Mouse (Mus musculus) embryonic stem cell, embryonic (primary cell): ENCODE data around the gene Washc4.

Experiments
- CTCF ChIA-PET, 4 experiments: fragments of 300-600 bp in 2 of 4; fragments of 350-600 bp in 2 of 4; sonication (Branson Sonifier 250); formaldehyde crosslinking; loops; one replicate each; lab custom pipeline; 2022; ENCODE audit warnings: inconsistent platforms in 2 of 4; lab: Charles Lee
- POLR2A ChIA-PET, 4 experiments: fragments of 300-600 bp in 2 of 4; fragments of 350-600 bp in 2 of 4; sonication (Branson Sonifier 250); formaldehyde crosslinking; loops; one replicate each; lab custom pipeline; 2022; ENCODE audit warnings: antibody characterized with exemption in 4 of 4, inconsistent platforms in 1 of 4; lab: Charles Lee

Gene Washc4

DNA sequence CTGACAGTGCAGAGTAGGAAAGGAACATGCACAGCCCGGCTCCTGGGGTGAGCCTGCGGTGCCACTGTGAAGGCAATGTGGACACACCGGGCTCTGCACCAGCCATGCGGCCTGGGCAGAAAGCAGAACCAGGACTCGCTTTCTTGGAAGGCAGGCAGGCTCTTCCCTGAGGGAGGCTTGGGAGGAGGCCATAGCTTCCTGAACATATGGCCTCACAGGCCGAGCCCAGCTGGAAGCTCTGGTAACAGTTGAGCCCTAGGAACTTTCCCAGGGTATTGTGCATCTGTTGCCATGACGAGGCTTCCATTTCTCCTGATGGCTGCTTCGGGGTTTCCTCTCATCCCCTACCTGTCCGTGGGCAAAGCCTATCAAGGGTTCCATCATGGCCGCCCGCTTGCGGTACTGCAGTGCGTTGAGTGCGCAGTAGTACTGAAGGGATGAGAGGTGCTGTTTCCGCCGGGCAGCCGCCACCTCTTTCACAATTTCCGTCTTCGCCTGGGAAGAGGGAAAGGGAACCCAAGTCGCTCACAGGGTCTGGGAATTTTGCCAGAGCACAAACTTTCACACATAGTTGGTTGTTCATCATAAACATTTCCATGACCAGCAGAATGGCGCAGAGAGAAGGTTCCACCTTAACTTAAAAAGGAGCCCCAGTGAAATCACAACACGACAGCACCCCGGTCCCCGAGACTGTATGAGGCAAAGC lies 77.0 kb downstream of the Washc4 start:
- ChIA-PET POLR2A (interaction anchor here in 2 of 4 experiments (0.6 to 2.9 kb wide), 4 partner anchors 8 to 616 kb away, joined by 3 to 13 read pairs (median 4); no protein-coding TSS in a partner anchor), CTCF (interaction anchor here in 2 of 4 experiments (0.5 to 1.0 kb wide), 2 partner anchors 156 to 583 kb away, joined by 5 to 10 read pairs; no protein-coding TSS in a partner anchor)

DNA sequence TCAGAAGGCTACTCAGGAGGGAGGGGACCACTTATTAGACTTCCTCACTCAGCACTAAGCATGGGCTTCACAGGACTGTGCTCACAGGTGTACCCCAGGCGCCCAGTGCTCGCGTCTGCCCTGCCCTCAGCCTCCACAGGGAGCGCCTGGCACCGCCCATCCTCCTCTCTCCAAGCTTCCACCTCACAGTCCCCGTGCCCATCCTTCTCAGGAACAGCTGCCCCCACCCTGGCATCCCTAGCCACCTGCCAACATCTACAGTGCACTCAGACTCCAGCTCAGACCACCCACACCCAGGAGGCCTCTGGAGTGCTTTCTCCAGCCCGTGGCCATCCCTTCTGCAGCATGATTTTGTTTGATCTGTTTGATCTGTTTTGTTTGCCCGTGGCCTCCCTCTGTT lies 80.5 kb downstream of the Washc4 start:
- CTCF ChIA-PET: no interaction called here
- POLR2A ChIA-PET: no interaction called here

DNA sequence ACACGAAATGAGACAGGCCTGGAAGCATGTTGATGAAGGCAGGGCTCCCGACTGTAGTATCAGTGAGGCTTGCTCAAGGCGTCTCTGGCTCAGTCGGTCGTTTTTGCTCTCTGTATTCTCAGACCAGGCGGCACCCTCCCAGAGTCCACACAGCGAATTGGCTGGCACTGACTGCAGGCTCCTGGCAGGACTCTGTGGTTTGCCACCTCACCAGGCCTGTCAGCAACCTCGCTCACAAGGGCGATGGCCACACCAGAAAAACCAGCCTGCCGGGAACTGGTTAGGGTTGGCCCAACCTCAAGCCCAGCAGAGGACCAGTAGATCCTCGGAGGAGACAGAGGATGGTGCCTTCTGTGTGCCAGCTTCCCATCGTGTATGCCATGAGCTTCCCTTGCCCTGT lies 81.3 kb downstream of the Washc4 start:
- POLR2A ChIA-PET: interaction anchor here in 1 of 4 experiments (0.7 kb wide), 1 partner anchor 1352 kb away, joined by 3 read pairs; no protein-coding TSS in a partner anchor
- CTCF ChIA-PET: no interaction called here

DNA sequence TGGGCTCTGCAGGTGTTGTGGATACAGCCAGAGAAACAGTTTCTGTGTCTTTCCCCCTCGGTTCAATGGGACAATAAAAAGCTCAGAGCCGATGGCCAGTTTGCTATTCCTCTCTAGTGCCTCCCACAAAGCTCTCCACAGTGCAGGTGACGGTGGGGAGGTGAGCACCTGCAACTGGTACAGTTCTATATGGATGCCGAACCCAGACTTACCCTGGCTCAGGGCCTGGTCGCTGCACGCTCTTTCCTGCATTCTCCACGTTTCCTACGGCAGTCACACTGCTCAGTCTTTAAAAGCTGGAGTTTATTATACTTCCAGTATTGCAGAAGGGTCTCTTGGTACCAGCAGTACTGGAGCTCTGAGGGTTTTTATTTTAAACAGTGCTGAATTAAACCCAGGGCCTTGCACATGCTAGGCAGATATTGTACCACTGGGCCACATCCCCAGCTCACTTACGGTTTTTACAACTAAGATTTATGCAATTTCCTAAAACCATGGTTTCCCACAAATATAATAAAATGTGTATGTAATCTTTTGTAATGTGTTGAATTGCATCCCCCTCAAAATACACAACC lies 83.6 kb downstream of the Washc4 start:
- CTCF ChIA-PET: interaction anchor here in 1 of 4 experiments (0.5 to 0.7 kb wide), 2 partner anchors 10 to 149 kb away, joined by 3 to 10 read pairs; no protein-coding TSS in a partner anchor
- POLR2A ChIA-PET: interaction anchor here in 1 of 4 experiments (1.2 kb wide), 1 partner anchor 10 kb away, joined by 3 read pairs; no protein-coding TSS in a partner anchor

DNA sequence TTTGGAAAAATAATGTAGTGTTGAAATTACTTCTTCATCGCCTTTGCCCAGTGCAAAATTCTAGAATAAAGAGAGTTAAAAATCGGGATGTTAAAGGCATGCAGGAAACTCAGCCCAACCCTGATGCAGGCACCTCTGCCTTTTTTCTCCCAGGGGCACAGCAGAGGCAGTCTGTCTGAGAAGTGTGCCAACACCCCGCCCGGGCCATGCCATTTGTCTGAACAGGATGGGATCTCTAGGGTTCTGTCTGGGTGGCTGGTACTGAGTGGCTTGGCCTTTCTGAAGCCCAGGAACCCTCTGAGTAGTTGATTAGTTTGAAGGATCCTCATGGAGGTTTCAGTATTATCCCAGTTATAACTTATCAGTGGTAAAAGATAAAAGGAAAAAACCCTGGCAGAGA lies 84.7 kb downstream of the Washc4 start:
- ChIA-PET POLR2A (no interaction called here), CTCF (interaction anchor here in 1 of 4 experiments (1.7 kb wide), 1 partner anchor 11 kb away, joined by 5 read pairs; no protein-coding TSS in a partner anchor)

DNA sequence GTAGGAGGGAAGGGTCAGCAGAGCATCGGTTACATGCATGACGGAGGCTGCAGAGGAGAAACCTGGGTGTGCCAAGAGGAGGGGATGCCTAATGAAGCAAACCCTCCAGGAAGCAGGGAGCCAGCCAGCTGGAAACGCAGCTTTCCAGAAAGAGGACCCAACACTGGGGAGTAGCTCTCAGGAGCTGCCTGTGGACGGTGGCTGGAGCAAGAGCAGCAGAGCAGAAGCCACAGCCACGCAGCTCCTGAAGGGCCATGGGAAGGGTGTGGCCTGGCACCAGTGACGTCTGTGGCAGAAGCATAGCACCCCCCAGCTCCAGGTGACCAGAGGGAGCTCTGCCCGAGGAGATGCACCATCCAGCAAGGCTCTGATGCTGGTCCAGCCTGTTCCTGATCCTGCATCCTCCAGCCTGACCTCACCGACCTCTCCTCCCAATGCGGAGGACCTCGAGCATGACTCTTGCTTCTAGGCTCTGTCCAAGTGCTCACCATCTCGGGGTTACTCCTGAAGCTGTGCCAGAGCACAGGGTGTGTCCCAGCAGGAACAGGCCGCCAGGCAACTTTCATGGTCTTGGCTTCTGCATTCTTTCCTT lies 85.7 kb downstream of the Washc4 start:
- ChIA-PET POLR2A (interaction anchor here in 3 of 4 experiments (0.6 to 3.5 kb wide), 5 partner anchors 8 to 107 kb away, joined by 3 to 13 read pairs (median 3); partner anchors contain the start of gene Appl2 (in 1 of the 3)), CTCF (interaction anchor here in 1 of 4 experiments (1.7 kb wide), 1 partner anchor 12 kb away, joined by 5 read pairs; no protein-coding TSS in a partner anchor)

DNA sequence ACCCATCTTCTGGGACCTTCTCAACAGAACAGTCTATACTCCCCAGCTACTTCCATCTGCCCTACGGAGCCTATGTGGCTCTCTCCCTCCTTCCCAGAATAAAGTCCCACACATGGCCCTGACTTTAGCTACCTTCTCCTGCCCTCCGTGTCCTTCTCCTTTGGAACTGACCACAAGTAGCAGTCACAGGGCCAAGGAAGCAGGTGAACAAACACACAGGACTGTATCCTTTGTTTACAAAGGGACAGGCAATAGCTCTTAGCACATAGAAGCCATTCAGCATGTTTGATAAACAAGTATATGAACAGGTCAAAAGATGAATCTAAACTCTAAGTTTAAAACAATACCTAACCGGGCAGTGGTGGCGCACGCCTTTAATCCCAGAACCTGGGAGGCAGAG lies 86.3 kb downstream of the Washc4 start:
- ChIA-PET POLR2A (interaction anchor here in 2 of 4 experiments (1.1 to 3.5 kb wide), 4 partner anchors 8 to 19 kb away, joined by 3 to 13 read pairs (median 3); partner anchors contain the start of gene Appl2 (in 1 of the 2)), CTCF (interaction anchor here in 1 of 4 experiments (1.7 kb wide), 1 partner anchor 12 kb away, joined by 5 read pairs; no protein-coding TSS in a partner anchor)

DNA sequence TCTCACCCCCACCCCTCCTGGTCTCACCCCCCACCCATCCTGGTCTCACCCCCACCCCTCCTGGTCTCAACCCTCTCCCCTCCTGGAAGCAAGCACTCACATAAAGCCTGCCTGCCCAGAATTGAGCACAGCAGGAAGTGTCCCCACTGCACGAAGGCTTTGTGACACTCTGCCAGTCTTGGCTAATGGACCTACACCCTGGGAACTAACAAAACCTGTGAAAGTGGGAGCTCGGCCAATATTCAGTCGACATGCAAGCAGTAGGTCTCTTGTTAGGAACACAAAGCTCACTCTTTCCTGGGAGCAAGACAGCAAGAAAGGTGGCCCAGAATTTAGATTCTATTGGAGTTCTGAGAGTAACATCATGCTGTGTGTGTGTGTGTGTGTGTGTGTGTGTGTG lies 87.3 kb downstream of the Washc4 start:
- CTCF ChIA-PET: interaction anchor here in 1 of 4 experiments (0.8 to 1.1 kb wide), 2 partner anchors 9 to 146 kb away, joined by 3 to 6 read pairs; no protein-coding TSS in a partner anchor

DNA sequence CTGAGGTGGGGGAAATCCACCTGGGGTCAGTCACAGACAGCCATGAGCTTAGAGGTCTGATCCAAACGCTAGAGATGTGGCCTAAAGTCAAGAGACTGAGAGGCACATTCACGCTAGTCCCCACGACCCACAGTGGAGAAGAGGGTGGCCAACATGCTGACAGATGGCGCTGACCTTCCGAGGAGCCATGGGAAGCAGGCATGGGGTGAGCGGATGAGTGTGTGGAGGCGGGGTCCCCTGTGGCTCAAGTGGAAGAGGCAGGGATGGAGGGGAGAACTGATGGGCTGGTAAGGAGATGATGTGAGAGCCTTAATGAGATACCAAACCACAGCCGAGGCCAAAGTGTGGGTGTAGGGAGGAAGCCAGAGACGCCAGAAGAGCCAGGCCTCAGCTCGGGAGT lies 88.2 kb downstream of the Washc4 start:
- ChIA-PET POLR2A (interaction anchor here in 3 of 4 experiments (0.6 to 3.5 kb wide), 7 partner anchors 9 to 903 kb away, joined by 3 to 13 read pairs (median 4); no protein-coding TSS in a partner anchor), CTCF (interaction anchor here in 3 of 4 experiments (0.5 to 1.1 kb wide), 3 partner anchors 10 to 145 kb away, joined by 3 to 22 read pairs (median 4); no protein-coding TSS in a partner anchor)

More for the DNA sequence above, 87.3 kb downstream of the Washc4 start:
- POLR2A ChIA-PET: interaction anchor here in 3 of 4 experiments (0.6 to 3.5 kb wide), 8 partner anchors 9 to 21 kb away, joined by 3 to 13 read pairs (median 4); no protein-coding TSS in a partner anchor

DNA sequence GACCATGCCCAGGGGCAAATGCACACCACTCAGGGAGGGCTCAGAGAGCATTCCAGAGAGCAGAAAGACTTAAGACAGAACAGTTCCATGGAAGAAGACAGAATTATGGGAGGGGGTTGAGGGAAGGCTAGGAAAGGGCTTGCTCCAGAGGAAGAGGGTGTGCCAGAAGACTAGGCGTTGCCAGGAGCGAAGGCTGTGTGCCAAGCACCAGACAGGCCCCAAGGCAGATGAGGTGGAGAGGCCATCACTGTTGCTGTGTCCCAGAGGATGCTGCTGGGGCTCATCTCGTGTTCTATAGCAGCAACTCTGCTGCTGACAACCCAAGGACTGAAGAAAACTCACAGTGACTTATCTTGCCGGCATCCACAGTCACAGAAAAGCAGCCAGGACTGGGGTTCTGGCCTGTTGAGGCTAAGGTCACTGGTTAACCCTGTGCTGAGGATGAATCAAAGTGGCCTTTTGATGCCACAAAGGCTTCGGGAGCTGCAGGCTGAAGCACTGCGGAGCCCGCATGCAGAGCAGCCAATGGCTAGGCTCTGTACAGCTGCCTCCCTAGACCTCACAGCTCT lies 89.3 kb downstream of the Washc4 start:
- CTCF ChIA-PET: no interaction called here
- POLR2A ChIA-PET: interaction anchor here in 1 of 4 experiments (1.0 kb wide), 1 partner anchor 11 kb away, joined by 3 read pairs; no protein-coding TSS in a partner anchor

DNA sequence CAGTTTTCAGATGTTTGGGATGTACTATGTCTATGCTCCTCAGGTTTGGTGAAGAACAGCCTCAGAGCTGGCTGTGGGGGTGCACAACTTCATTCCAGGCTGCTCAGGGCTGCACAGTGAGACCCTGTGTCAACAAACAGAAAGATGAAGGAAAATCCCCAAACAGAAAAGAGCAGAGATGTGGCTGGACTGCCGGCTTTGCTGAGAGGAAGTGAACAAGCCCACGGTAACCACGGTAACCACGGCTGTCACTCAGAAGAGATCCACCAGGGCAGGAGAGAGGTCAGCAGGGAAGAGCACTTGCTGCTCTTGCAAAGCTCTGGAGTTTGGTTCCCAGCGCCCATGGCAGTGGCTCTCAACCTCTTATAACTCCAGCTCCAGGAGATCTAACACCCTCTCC lies 90.9 kb downstream of the Washc4 start:
- POLR2A ChIA-PET: interaction anchor here in 2 of 4 experiments (0.6 to 1.3 kb wide), 2 partner anchors 13 to 849 kb away, joined by 3 read pairs; no protein-coding TSS in a partner anchor
- CTCF ChIA-PET: interaction anchor here in 1 of 4 experiments (0.6 kb wide), 1 partner anchor 415 kb away, joined by 3 read pairs; no protein-coding TSS in a partner anchor

DNA sequence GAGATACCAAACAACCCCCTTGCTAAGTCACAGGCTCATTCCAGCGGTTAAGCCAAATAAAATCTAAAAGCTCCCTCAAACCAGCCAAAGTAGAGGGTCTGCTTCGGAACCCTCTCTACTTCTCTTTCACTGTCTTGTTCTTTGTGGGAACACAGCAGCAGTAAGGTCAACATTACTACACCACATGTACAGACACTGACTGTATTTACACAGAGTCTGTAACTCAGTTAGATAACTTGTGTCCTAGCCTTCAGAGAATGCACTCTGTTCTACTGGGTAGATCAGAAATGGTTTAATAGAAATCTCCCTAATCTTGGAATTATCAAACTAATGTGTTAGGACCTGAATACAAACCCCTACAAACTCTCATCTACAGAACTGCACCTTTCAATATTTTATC lies 92.6 kb downstream of the Washc4 start:
- POLR2A ChIA-PET: interaction anchor here in 1 of 4 experiments (1.7 to 2.8 kb wide), 2 partner anchors 12 to 60 kb away, joined by 3 to 7 read pairs; partner anchors contain the start of gene Appl2
- CTCF ChIA-PET: interaction anchor here in 2 of 4 experiments (0.6 to 2.0 kb wide), 3 partner anchors 19 to 500 kb away, joined by 3 to 5 read pairs (median 3); no protein-coding TSS in a partner anchor

DNA sequence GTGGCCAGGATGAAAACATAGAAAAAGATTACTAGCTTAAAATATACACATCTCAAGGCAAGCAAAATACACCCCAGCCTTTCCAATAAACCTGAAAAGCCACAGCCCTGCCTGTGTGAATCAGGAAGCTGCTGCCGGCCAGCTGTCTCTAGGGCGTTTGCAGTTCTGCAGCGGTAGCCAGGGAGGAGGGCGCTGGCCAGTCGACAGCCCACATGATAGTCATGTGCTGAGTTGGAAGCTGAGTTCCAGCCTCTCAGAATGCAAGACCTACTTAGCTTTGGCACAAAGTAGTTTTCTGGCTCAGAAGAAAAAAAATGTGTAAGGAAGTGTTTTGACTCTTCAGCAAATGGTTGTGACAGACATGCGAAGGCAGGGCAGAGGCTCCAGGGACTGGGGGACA lies 93.7 kb downstream of the Washc4 start:
- CTCF ChIA-PET: interaction anchor here in 2 of 4 experiments (1.0 to 2.0 kb wide), 2 partner anchors 10 to 20 kb away, joined by 3 to 5 read pairs; no protein-coding TSS in a partner anchor
- POLR2A ChIA-PET: interaction anchor here in 3 of 4 experiments (0.6 to 2.8 kb wide), 7 partner anchors 11 to 487 kb away, joined by 3 to 7 read pairs (median 3); partner anchors contain the start of gene Appl2 (in 2 of the 3)

DNA sequence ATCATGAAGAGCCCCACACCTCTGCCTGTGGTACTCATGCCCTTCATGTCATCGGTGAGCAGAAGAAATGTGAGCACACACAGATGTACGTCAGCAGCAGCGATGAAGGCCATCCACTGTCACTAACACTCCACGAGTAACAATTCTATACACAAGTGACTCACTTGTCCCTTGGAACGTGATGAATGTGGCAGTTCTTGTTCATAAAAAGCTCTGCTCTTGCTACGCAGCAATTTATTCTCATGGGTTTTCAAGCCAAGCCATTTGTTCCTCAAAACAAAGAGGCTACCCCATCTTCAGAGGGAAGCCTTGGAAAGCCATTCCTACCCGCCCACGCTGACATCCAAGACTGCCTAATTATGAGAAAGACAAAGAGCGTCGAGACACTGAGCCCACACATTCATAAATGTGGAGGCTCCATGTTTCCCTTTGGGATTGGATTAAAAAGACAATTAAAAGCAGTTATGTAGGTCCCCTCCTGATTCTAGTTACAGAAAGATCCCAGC lies 96.4 kb downstream of the Washc4 start:
- CTCF ChIA-PET: interaction anchor here in 1 of 4 experiments (0.7 kb wide), 1 partner anchor 30 kb away, joined by 4 read pairs; no protein-coding TSS in a partner anchor
- POLR2A ChIA-PET: interaction anchor here in 2 of 4 experiments (1.0 to 1.2 kb wide), 2 partner anchors 8 kb away, joined by 3 read pairs; partner anchors contain the start of gene Appl2 (in 2 of the 2)

DNA sequence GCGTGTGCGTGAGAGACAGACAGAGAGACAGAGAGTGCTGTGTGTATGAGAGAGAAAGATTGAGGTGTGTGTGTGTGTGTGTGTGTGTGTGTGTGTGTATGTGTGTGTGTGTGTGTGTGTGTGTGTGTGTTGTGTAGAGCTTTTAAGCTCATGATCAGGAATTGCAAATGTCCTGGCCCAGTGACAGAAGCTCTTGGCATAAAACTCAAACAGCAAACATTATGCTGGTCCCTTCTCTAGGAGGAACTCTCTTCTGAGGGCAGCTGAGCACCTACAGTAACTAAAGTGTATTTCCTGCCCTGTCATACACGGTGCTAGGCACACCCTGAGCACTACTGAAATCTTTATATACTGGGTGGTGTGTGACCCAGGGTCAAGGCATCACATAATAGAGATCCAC lies 98.1 kb downstream of the Washc4 start:
- ChIA-PET POLR2A (interaction anchor here in 2 of 4 experiments (0.5 to 1.4 kb wide), 3 partner anchors 10 to 1815 kb away, joined by 3 to 4 read pairs (median 3); no protein-coding TSS in a partner anchor), CTCF (interaction anchor here in 1 of 4 experiments (0.7 kb wide), 1 partner anchor 796 kb away, joined by 3 read pairs; no protein-coding TSS in a partner anchor)

DNA sequence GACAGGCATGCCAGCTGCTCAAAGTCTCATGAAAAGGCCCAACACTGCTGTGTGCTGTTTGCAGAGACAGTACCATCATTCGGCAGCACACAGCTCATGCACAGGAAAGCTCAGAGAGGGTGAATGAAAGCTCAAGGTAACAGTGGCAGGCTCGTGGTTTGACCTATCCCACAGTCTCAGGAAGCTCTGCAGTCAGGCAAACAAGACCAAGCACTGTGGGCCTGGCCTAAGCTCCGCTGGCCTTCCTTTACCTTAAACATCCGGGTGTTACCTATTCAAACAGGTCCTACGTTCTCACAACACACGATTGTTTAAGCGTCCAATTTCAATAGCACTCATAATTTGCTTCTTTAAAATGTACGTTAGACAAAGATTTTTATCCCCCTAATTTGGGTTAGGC lies 100.6 kb downstream of the Washc4 start:
- CTCF ChIA-PET: interaction anchor here in 1 of 4 experiments (1.1 kb wide), 1 partner anchor 27 kb away, joined by 3 read pairs; no protein-coding TSS in a partner anchor
- POLR2A ChIA-PET: interaction anchor here in 3 of 4 experiments (0.6 to 1.3 kb wide), 9 partner anchors 13 to 871 kb away, joined by 3 to 4 read pairs (median 3); partner anchors contain the start of genes Aldh1l2 (in 1 of the 3) and Washc4 (in 1 of the 3)
